In genomic region chr19:59345658-59346283, GRCm38 (mm10) we compare ENCODE assay signal across 8 mouse cellular contexts. TPM values are rescaled to one million over a fixed set of nuclear protein-coding genes. Genes with fewer than 3 reads are reported as not detected.
DNase-seq lines count a peak whose midpoint lies in the region; ATAC-seq and TF ChIP-seq lines count a peak whose summit lies in the region.

Pdzd8 (minus strand) TSS chr19:59345780.

- peak; percentile 36 for TF ChIP-seq POLR2A in ES-Bruce4 (IDR thresholded peaks at IDR 0.05; ENCODE audit: insufficient read depth, low read length)

- H3K4me2 ChIP-seq in forebrain, embryonic 14.5 days (ENCODE audit: low read length) = peak within 1 kb of the TSS; percentile 98
- H3K4me2 ChIP-seq in liver, postnatal 0 days (ENCODE audit: low read depth, low read length) = peak within 1 kb of the TSS; percentile 99
- peak within 1 kb of the TSS; percentile 100 for H3K4me2 ChIP-seq in neural tube, embryonic 13.5 days

- H3K36me3 ChIP-seq in ES-Bruce4 (ENCODE audit: control insufficient read depth, insufficient read depth, low read length, poor library complexity, severe bottlenecking) = no peaks in the 10 kb centered on the region
- no peaks in the 10 kb centered on the region for H3K36me3 ChIP-seq in forebrain, embryonic 14.5 days (ENCODE audit: control insufficient read depth, insufficient read depth, low read length)
- 0 out of 2 replicates have a peak, but pooled peaks cover 2% of the 10 kb centered on the region for H3K36me3 ChIP-seq in liver, postnatal 0 days (replicated peaks; ENCODE audit: insufficient read depth, low read length)
- no peaks in the 10 kb centered on the region for H3K36me3 ChIP-seq in neural tube, embryonic 13.5 days

- H3K4me1 ChIP-seq in ES-Bruce4 (ENCODE audit: control insufficient read depth, insufficient read depth, low read length) = no peaks in the 10 kb centered on the region
- H3K4me1 ChIP-seq in forebrain, embryonic 14.5 days (ENCODE audit: control insufficient read depth, insufficient read depth, low read length) = peaks cover 27% of the 10 kb centered on the region
- peaks cover 22% of the 10 kb centered on the region for H3K4me1 ChIP-seq in liver, postnatal 0 days (ENCODE audit: insufficient read depth)
- peaks cover 47% of the 10 kb centered on the region for H3K4me1 ChIP-seq in neural tube, embryonic 13.5 days (replicated peaks)

- peak within 1 kb of the TSS; percentile 71 for H3K4me3 ChIP-seq in ES-Bruce4 (ENCODE audit: low read depth, low read length)
- H3K4me3 ChIP-seq in forebrain, embryonic 14.5 days (ENCODE audit: low read depth, low read length) = peak within 1 kb of the TSS; percentile 92
- H3K4me3 ChIP-seq in liver, postnatal 0 days (ENCODE audit: low read depth, low read length) = peak within 1 kb of the TSS; percentile 96
- H3K4me3 ChIP-seq in neural tube, embryonic 13.5 days = peak within 1 kb of the TSS; percentile 79

- H3K9ac ChIP-seq in ES-Bruce4 (ENCODE audit: low read depth, poor library complexity, severe bottlenecking) = peak within 1 kb of the TSS; percentile 89
- peak within 1 kb of the TSS; percentile 93 for H3K9ac ChIP-seq in forebrain, embryonic 14.5 days (ENCODE audit: low read length)
- peak within 1 kb of the TSS; percentile 96 for H3K9ac ChIP-seq in liver, postnatal 0 days (replicated peaks)
- H3K9ac ChIP-seq in neural tube, embryonic 13.5 days = peak within 1 kb of the TSS; percentile 87

- WGBS in forebrain, embryonic 14.5 days = under 1% methylated on average over 79 of the region's 91 CpGs
- under 1% methylated on average over 76 of the region's 91 CpGs for WGBS in liver, postnatal 0 days (ENCODE audit: insufficient replicate concordance)
- under 1% methylated on average over 83 of the region's 91 CpGs for WGBS in neural tube, embryonic 13.5 days

- TF ChIP-seq CTCF in ES-Bruce4 (IDR thresholded peaks at IDR 0.05; ENCODE audit: low read depth, low read length) = no peak
- peak; percentile 10; the same call in 1 of the 2 replicates for TF ChIP-seq CTCF in liver, postnatal 0 days (IDR thresholded peaks at IDR 0.05; ENCODE audit: low read depth)

- intact Hi-C loops in heart, postnatal 14 days (cut with DNase I) = no loop called here

- no peaks in the 10 kb centered on the region for H3K27me3 ChIP-seq in ES-Bruce4 (ENCODE audit: control insufficient read depth, insufficient read depth, low read length, poor library complexity, severe bottlenecking)
- no peaks in the 10 kb centered on the region for H3K27me3 ChIP-seq in forebrain, embryonic 14.5 days (replicated peaks; ENCODE audit: control insufficient read depth, insufficient read depth, low read length)
- no peaks in the 10 kb centered on the region for H3K27me3 ChIP-seq in liver, postnatal 0 days (ENCODE audit: insufficient read depth, low read length)
- H3K27me3 ChIP-seq in neural tube, embryonic 13.5 days = no peaks in the 10 kb centered on the region

- no peak for TF ChIP-seq EP300 in ES-Bruce4 (IDR thresholded peaks at IDR 0.05; ENCODE audit: insufficient read depth, low read depth, low read length)
- TF ChIP-seq EP300 in liver, postnatal 0 days (IDR thresholded peaks at IDR 0.05; ENCODE audit: low read depth) = no peak

- H3K27ac ChIP-seq in ES-Bruce4 (ENCODE audit: insufficient read depth, low read length) = no peak within 1 kb of the TSS
- peak within 1 kb of the TSS; percentile 92 for H3K27ac ChIP-seq in forebrain, embryonic 14.5 days (ENCODE audit: low read depth, low read length)
- peak within 1 kb of the TSS; percentile 96 for H3K27ac ChIP-seq in liver, postnatal 0 days (ENCODE audit: low read depth)
- peak within 1 kb of the TSS; percentile 96 for H3K27ac ChIP-seq in neural tube, embryonic 13.5 days (replicated peaks)

- ATAC-seq in forebrain, embryonic 14.5 days = peak; percentile 96
- peak; percentile 95 for ATAC-seq in liver, postnatal 0 days
- ATAC-seq in neural tube, embryonic 13.5 days (ENCODE audit: low read depth) = peak; percentile 95

- no peaks in the 10 kb centered on the region for H3K9me3 ChIP-seq in ES-Bruce4 (replicated peaks; ENCODE audit: control insufficient read depth, insufficient read depth, low read length, poor library complexity, severe bottlenecking)
- H3K9me3 ChIP-seq in forebrain, embryonic 14.5 days (replicated peaks; ENCODE audit: control insufficient read depth, low read length) = no peaks in the 10 kb centered on the region
- H3K9me3 ChIP-seq in liver, postnatal 0 days (ENCODE audit: low read length) = no peaks in the 10 kb centered on the region
- H3K9me3 ChIP-seq in neural tube, embryonic 13.5 days = no peaks in the 10 kb centered on the region

- peak; percentile 89 for DNase-seq in cerebellum, adult 11 months
- DNase-seq in forebrain, embryonic 14.5 days (ENCODE audit: low spot score) = peak; percentile 94
- peak; percentile 94 to 96 for DNase-seq in heart, postnatal 14 days
- peak; percentile 87 for DNase-seq in layer of hippocampus, adult 11-12 months (ENCODE audit: low spot score)
- peak; percentile 92 for DNase-seq in liver, postnatal 0 days
- DNase-seq in telencephalon, adult 2 months (ENCODE audit: low read depth, low spot score) = peak; percentile 36

RNA-seq across cellular contexts. Expression of gene Pdzd8, which starts in this region (rescaled TPM):
- 30.7 and 35.1 TPM in 2 replicates for polyA plus RNA-seq in ES-Bruce4 (2011; ENCODE audit: insufficient read depth, insufficient read length, low read depth, missing spikeins)
- 11.2 and 12.3 TPM in 2 replicates for polyA plus RNA-seq in forebrain, embryonic 14.5 days (2014; fragmentation: Nextera tagmentation; extraction: Ambion mirVana)
- 10 to 100 TPM; 25.6 to 26.5 TPM for total RNA-seq in heart, postnatal 14 days (2021)
- polyA plus RNA-seq in liver, postnatal 0 days (2015; fragmentation: Nextera tagmentation; extraction: Ambion mirVana) = 3.1 and 3.4 TPM in 2 replicates
- 10.4 and 10.9 TPM in 2 replicates for polyA plus RNA-seq in neural tube, embryonic 13.5 days (2015; fragmentation: Nextera tagmentation; extraction: Ambion mirVana)

Comparison
In these comparisons a context has a peak if more than half of its experiments do, and no peak if none do; other contexts are left out.
1. DNase-seq: peak in every context shown above with its lines; median percentile 95 in heart, postnatal 14 days; 94 in forebrain, embryonic 14.5 days; 92 in liver, postnatal 0 days; 89 in cerebellum, adult 11 months; 87 in layer of hippocampus, adult 11-12 months; 36 in telencephalon, adult 2 months.